Mouse (Mus musculus) olfactory bulb, adult 2 months (tissue): ENCODE measurements around the gene Elf2. TPM values are rescaled to one million over a fixed set of nuclear protein-coding genes. Genes with fewer than 3 reads are reported as not detected.

Source experiments
- H3K27ac ChIP-seq: fragments of 200-500 bp; 2 replicates; pipeline ENCODE4 v1.5.1; 2012; ENCODE audit warnings: low read depth, low read length; ENCODE audit not compliant: insufficient read depth
- H3K4me1 ChIP-seq: fragments of 200-500 bp; 2 replicates; pipeline ENCODE4 v1.6.1; 2012; ENCODE audit warnings: low read length; ENCODE audit not compliant: control insufficient read depth, insufficient read depth
- H3K4me3 ChIP-seq: fragments of 200-500 bp; 2 replicates; pipeline ENCODE4 v1.5.1; 2012; ENCODE audit warnings: mild to moderate bottlenecking, low read depth, low read length, moderate library complexity; ENCODE audit not compliant: insufficient read depth
- CTCF ChIP-seq: fragments of 200-500 bp; IDR thresholded peaks from 2 replicates; pipeline ENCODE4 v1.5.1; 2012; ENCODE audit warnings: low read depth, mild to moderate bottlenecking, low read length, moderate library complexity; ENCODE audit not compliant: insufficient read depth
- POLR2A ChIP-seq: fragments of 200-500 bp; IDR thresholded peaks from 2 replicates; pipeline ENCODE4 v1.6.1; 2012; ENCODE audit warnings: mild to moderate bottlenecking, low read depth, low read length, moderate library complexity; ENCODE audit not compliant: insufficient read depth
- WGBS: fragments of 180-500 bp; shearing (Covaris S2); methylation state at CpG from one replicate; pipeline ENCODE4 v1.1.7; 2018; 5-methylcytosine and 5-hydroxymethylcytosine counted together
- polyA plus RNA-seq: library from polyadenylated mRNA; stranded (reverse); fragments of >200 nt; gene quantifications from 2 replicates; pipeline ENCODE4 v1.2.4, GENCODE M21; 2012; ENCODE audit warnings: low replicate concordance; ENCODE audit not compliant: missing spikeins, insufficient read depth, insufficient read length

Gene Elf2
- polyA plus RNA-seq, 1 experiment: not detected

- Histone ChIP-seq H3K4me3 (no peak overlapping the region; the same call in 1 of the 2 replicates), H3K27ac (no peak overlapping the region), H3K4me1 (peaks cover 5% of the 10 kb centered on the region; the same call in 1 of the 2 replicates)
- 41% methylated on average over 31 of the region's 31 CpGs for WGBS
- TF ChIP-seq CTCF (no peak), POLR2A (no peak)
Observed at GRCm38 (mm10) chr3:51377878-51378664, 37.6 kb upstream of the Elf2 start.

DNA sequence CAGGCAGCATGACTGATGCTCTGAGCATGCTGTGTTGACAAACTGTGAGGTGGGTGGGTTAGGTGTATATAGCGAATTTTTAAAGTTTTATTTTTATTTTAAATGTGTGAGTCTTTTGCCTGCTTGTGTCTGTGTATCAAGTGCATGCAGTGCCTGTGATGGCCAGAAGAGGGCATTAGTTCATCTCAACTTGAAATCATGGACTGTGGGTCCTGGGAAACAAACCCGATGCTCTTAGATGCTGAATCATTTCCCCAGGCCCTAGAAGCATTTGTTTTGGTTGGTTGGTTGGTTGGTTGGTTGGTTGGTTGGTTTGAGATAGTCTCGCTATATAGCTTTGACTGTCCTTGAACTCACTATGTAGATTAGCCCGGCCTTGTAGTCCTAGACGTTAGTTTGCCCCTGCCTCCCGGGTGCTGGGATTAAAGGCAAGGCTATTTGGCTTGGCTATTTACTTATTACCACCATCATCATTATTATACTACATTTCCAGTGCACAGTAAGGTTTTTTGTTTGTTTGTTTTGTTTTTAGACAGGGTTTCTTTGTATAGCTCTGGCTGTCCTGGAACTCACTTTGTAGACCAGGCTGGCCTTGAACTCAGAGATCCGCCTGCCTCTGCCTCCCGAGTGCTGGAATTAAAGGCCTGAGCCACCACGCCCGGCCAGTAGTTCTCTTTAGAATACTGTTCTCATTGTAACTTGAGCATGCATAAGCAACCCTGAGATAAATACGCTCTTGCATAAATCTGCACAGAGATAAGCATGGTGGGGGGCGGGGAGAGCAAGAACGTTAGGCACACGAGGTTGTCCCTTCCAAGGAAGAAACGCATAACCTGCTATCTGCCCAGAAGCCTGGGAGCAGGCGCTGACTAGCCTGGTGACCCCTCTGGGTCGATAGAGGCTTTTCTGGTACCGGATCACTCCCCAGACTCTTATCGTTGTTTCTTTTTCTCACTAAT, 35.1 kb upstream of the Elf2 start:
- Histone ChIP-seq H3K4me1 (peaks cover 5% of the 10 kb centered on the region; the same call in 1 of the 2 replicates), H3K4me3 (no peak overlapping the region), H3K27ac (no peak overlapping the region)
- no peak for TF ChIP-seq POLR2A
- TF ChIP-seq CTCF: no peak
- WGBS: 86% methylated on average over 19 of the region's 19 CpGs

DNA sequence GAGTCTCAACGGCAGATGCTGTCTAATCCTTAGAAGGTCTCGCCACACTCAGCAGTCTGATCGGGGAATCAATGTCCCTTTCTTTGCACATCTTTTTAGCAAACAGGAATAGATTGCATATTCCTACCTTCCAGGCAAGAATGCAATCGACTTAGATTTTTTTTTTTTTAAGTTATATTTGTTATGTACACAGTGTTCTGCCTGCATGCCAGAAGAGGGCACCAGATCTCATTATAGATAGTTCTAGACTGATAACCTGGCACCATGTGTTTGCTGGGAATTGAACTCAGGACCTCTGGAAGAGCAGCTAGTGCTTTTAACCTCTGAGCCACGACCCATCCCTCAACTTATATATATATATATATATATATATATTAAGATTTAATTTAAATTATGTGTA, 33.1 kb upstream of the Elf2 start:
- WGBS: 73% methylated on average over 5 of the region's 5 CpGs

DNA sequence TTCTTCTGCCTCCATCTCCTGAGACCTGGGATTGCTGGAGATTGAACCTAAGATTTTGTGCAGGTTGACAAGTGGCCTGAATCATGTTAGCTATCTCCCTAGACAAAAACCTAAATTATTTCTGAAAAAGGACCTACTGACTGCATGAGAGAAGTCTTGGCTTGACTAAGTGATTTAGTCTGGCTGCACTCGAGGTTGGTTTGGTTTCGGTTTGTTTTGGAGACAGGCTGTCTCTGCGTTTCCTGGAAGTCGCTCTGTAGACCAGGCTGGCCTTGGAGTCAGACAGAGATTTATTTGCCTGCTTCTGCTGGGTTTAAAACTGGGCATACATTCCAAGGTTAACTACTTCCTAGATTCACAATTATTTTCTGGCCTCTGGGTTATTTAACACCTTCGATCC, 32.4 kb upstream of the Elf2 start:
- Histone ChIP-seq H3K4me3 (no peak overlapping the region), H3K27ac (no peak overlapping the region), H3K4me1 (no peaks in the 10 kb centered on the region)
- WGBS: 83% methylated on average over 5 of the region's 5 CpGs
- TF ChIP-seq POLR2A (no peak), CTCF (no peak)

More for the DNA sequence above, 33.1 kb upstream of the Elf2 start:
- no peak overlapping the region for H3K4me3 ChIP-seq
- H3K27ac ChIP-seq: no peak overlapping the region
- H3K4me1 ChIP-seq: peaks cover 5% of the 10 kb centered on the region; the same call in 1 of the 2 replicates
- TF ChIP-seq POLR2A: no peak

DNA sequence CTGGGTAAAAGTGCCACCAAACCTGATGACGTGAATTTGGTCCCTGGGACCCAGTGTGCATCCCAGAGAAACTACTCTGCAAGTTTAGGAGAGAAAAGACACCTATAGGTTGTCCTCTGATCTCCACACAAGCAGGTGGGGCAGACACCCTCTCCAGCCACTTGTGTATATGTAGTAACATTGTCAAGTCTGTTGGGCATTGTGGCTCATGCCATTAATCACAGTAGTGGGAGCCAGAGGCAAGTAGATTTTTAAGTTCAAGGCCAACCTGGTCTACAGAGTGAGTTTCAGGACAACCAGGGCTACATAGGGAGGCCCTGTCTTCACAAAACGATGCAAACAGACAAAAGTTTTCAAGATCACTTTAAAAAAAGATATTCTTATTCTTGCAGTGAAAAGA, 31.4 kb upstream of the Elf2 start:
- Histone ChIP-seq H3K4me1 (no peaks in the 10 kb centered on the region), H3K4me3 (no peak overlapping the region), H3K27ac (no peak overlapping the region)
- 71% methylated on average over 2 of the region's 2 CpGs for whole genome bisulfite sequencing
- no peak for TF ChIP-seq POLR2A
- no peak for TF ChIP-seq CTCF

DNA sequence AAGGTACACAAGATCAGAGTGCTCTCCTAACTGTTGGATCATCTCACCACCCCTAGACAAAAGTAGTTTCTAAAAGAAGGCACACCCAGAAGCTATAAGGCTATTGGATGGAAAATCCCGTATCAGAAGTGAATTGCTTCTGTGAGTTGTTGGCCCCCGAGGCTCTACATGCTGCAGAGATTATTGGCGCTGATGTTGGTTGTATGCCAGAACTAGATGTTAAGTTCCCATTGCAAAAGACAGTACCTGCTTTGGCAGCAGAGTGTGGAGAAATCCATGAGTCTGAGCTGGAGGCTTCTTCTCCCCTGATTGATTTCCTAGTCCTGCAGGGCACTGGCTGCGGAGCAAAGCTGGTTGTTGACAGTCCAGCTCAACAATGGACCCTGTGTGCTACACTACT, 27.5 kb upstream of the Elf2 start:
- TF ChIP-seq POLR2A: no peak
- no peak for TF ChIP-seq CTCF
- 86% methylated on average over 4 of the region's 4 CpGs for WGBS
- Histone ChIP-seq H3K4me3 (no peak overlapping the region), H3K4me1 (peaks cover 3% of the 10 kb centered on the region; the same call in 1 of the 2 replicates), H3K27ac (no peak overlapping the region)

GRCm38 (mm10) chr3:51366926-51367325, 26.5 kb upstream of the Elf2 start:
- peaks cover 3% of the 10 kb centered on the region; the same call in 1 of the 2 replicates for H3K4me1 ChIP-seq
- no peak overlapping the region for H3K27ac ChIP-seq
- 69% methylated on average over 4 of the region's 4 CpGs for WGBS
- H3K4me3 ChIP-seq: no peak overlapping the region
- no peak for TF ChIP-seq POLR2A
- TF ChIP-seq CTCF: no peak

- TF ChIP-seq POLR2A: no peak
- TF ChIP-seq CTCF: no peak; the same call in 1 of the 2 replicates
- H3K27ac ChIP-seq: no peak overlapping the region
- WGBS: 8% methylated on average over 3 of the region's 3 CpGs
- H3K4me1 ChIP-seq: peaks cover 3% of the 10 kb centered on the region; the same call in 1 of the 2 replicates
- H3K4me3 ChIP-seq: no peak overlapping the region
Observed at GRCm38 (mm10) chr3:51365517-51365882, 25.0 kb upstream of the Elf2 start.
